Mouse (Mus musculus): ENCODE data around the gene Tulp2.
A peak's percentile ranks its signal among the peaks of the same experiment; 100 is the strongest.

- TF ChIP-seq EP300 (IDR thresholded peaks at IDR 0.05; ENCODE audit: low read depth in 1 of 2, low read length in 2 of 2), result no peak
- peak in 1 of 2 experiments; percentile 42; a peak in 1 of 4 replicates for TF ChIP-seq POLR2A (IDR thresholded peaks at IDR 0.05; ENCODE audit: control insufficient read depth in 1 of 2, insufficient read depth in 1 of 2, low read depth in 1 of 2, low read length in 2 of 2, poor library complexity in 1 of 2)
- no peak for TF ChIP-seq CTCF (IDR thresholded peaks at IDR 0.05 in 2 of 3, conservative IDR thresholded peaks at IDR 0.05 in 1 of 3; ENCODE audit: control insufficient read depth in 1 of 3, insufficient read depth in 1 of 3, low read depth in 2 of 3, low read length in 3 of 3, poor library complexity in 1 of 3, severe bottlenecking in 1 of 3)
- TF ChIP-seq USF1 (IDR thresholded peaks at IDR 0.05; ENCODE audit: low read depth, low read length), result no peak
- no peak for TF ChIP-seq ZC3H11A (IDR thresholded peaks at IDR 0.05; ENCODE audit: low read depth, low read length)
- no peak for TF ChIP-seq RCOR1 (IDR thresholded peaks at IDR 0.05; ENCODE audit: low read depth, low read length)
- peak; percentile 60; the same call in 1 of the 2 replicates for TF ChIP-seq HCFC1 (IDR thresholded peaks at IDR 0.05; ENCODE audit: low read depth, low read length)
- TF ChIP-seq TAL1 (IDR thresholded peaks at IDR 0.05; ENCODE audit: low read length), result no peak
- 0 out of 2 replicates have a peak, but pooled peaks have one; percentile 27 for TF ChIP-seq MAX (IDR thresholded peaks at IDR 0.05; ENCODE audit: low read length)
- TF ChIP-seq MAFK (IDR thresholded peaks at IDR 0.05; ENCODE audit: borderline replicate concordance, low read depth, low read length), result no peak
- no peak for TF ChIP-seq BHLHE40 (IDR thresholded peaks at IDR 0.05; ENCODE audit: borderline replicate concordance, low read depth, low read length)
- no peak for TF ChIP-seq USF2 (IDR thresholded peaks at IDR 0.05; ENCODE audit: borderline replicate concordance in 1 of 2, insufficient read depth in 1 of 2, low read depth in 1 of 2, low read length in 2 of 2)
- TF ChIP-seq ZKSCAN1 (IDR thresholded peaks at IDR 0.05; ENCODE audit: low read depth, low read length), result no peak
- 0 out of 2 replicates have a peak, but pooled peaks have one; percentile 37 for TF ChIP-seq SIN3A (IDR thresholded peaks at IDR 0.05; ENCODE audit: low read length)
Observed at GRCm38 (mm10) chr7:45570103-45570741, 88.5 kb downstream of the Tulp2 start, which contains the start of gene Bcat2.

Data from MEL (cell line).